Mouse (Mus musculus) ES-E14 (cell line): Measurements from ENCODE around the gene Hmcn2.

Experiments
- CHD2 ChIP-seq: IDR thresholded peaks from 2 replicates; pipeline ENCODE4 v1.6.1; 2014; ENCODE audit warnings: mild to moderate bottlenecking, low read depth, low read length, inconsistent platforms
- HCFC1 ChIP-seq: IDR thresholded peaks from 2 replicates; pipeline ENCODE4 v1.6.1; 2012; ENCODE audit warnings: low read length, inconsistent platforms, borderline replicate concordance; ENCODE audit not compliant: insufficient read depth
- MAFK ChIP-seq: IDR thresholded peaks from 2 replicates; pipeline ENCODE4 v1.6.1; 2014; ENCODE audit warnings: mild to moderate bottlenecking, low read depth, low read length, inconsistent platforms; ENCODE audit not compliant: insufficient read depth
- ZC3H11A ChIP-seq: IDR thresholded peaks from 2 replicates; pipeline ENCODE4 v1.6.1; 2012; ENCODE audit warnings: low read depth, mild to moderate bottlenecking, inconsistent platforms, low read length, borderline replicate concordance
- ZNF384 ChIP-seq: IDR thresholded peaks from 2 replicates; pipeline ENCODE4 v1.6.1; 2012; ENCODE audit warnings: low read depth, low read length, inconsistent platforms

GRCm38 (mm10) chr2:31420914-31421313 is 106.7 kb downstream of the Hmcn2 start:
- TF ChIP-seq CHD2: no peak
- no peak; the same call in 1 of the 2 replicates for TF ChIP-seq ZC3H11A
- no peak for TF ChIP-seq ZNF384
- TF ChIP-seq MAFK: no peak
- no peak for TF ChIP-seq HCFC1
